Mouse (Mus musculus) intestine, embryonic 15.5 days (tissue): Measurements from ENCODE around the gene Fgf7. TPM values are rescaled to one million over a fixed set of nuclear protein-coding genes. Genes with fewer than 3 reads are reported as not detected.

Experiments
- ATAC-seq: fragments of 200-750 bp; cut with Nextera tagmentation; 2 replicates; pipeline ENCODE4 v1.8.0; 2017; ENCODE audit warnings: moderate TSS enrichment, moderate library complexity
- H3K27ac ChIP-seq: fragments of 300-500 bp; sonication (generic); 2 replicates; pipeline ENCODE4 v1.5.1; 2015; ENCODE audit warnings: mild to moderate bottlenecking, inconsistent platforms
- H3K27me3 ChIP-seq: fragments of 300-500 bp; sonication (generic); replicated peaks from 2 replicates; pipeline ENCODE4 v1.6.1; 2015; ENCODE audit warnings: inconsistent platforms
- H3K36me3 ChIP-seq: fragments of 300-500 bp; sonication (generic); 2 replicates; pipeline ENCODE4 v1.6.1; 2015; ENCODE audit warnings: inconsistent platforms
- H3K4me1 ChIP-seq: fragments of 300-500 bp; sonication (generic); replicated peaks from 2 replicates; pipeline ENCODE4 v1.6.1; 2015; ENCODE audit warnings: inconsistent platforms
- H3K4me2 ChIP-seq: fragments of 300-500 bp; sonication (generic); replicated peaks from 2 replicates; pipeline ENCODE4 v1.6.1; 2015; ENCODE audit warnings: mild to moderate bottlenecking, inconsistent platforms
- H3K4me3 ChIP-seq: fragments of 300-500 bp; sonication (generic); replicated peaks from 2 replicates; pipeline ENCODE4 v1.5.1; 2015; ENCODE audit warnings: inconsistent platforms
- H3K9ac ChIP-seq: fragments of 300-500 bp; sonication (generic); 2 replicates; pipeline ENCODE4 v1.6.1; 2015; ENCODE audit warnings: inconsistent platforms
- H3K9me3 ChIP-seq: fragments of 300-500 bp; sonication (generic); 2 replicates; pipeline ENCODE4 v1.6.1; 2016; ENCODE audit warnings: inconsistent platforms
- WGBS: fragments of 180-500 bp; shearing (Covaris S2); methylation state at CpG from one replicate; pipeline ENCODE4 v1.1.7; 2015; 5-methylcytosine and 5-hydroxymethylcytosine counted together
- polyA plus RNA-seq: library from polyadenylated mRNA; unstranded; fragments of >200 nt; fragmentation: Nextera tagmentation; extraction: Ambion mirVana; gene quantifications from 2 replicates; pipeline ENCODE4 v1.2.1, GENCODE M21; 2015

Gene Fgf7
- polyA plus RNA-seq, 1 experiment from 2014 or later: 0.38 TPM

DNA sequence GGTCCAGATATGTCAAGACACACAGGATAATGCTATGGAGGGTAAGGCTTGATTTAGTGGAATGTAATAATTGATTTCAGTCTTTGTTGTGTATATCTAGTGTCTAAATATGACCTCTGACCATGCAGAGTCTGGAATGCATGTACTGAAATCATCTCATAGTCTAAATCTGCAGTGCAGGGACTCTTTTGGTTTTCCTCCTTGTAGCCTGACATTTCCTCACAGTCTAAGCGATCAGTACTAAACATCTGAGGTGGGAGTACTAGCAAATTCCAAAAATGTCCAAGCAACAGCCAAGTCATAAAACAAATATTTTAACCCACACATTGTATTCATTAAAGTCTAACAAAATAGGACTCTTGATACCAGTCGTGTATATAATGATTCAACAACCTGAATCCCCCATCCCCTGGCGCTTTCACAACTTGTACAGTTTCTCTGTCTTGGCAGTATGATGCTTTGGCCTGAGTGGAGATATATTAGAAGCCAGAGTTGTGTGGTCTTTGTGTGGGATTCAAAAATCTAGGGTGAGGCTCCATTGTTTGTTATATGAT, 30.9 kb downstream of the Fgf7 start:
- no peaks in the 10 kb centered on the region for H3K4me1 ChIP-seq
- H3K4me3 ChIP-seq: no peak overlapping the region
- H3K27ac ChIP-seq: no peak overlapping the region
- H3K27me3 ChIP-seq: no peaks in the 10 kb centered on the region
- WGBS: 80% methylated on average over 3 of the region's 3 CpGs
- no peak overlapping the region for H3K4me2 ChIP-seq
- ATAC-seq: no peak
- H3K9ac ChIP-seq: no peak overlapping the region
- H3K36me3 ChIP-seq: no peaks in the 10 kb centered on the region
- no peaks in the 10 kb centered on the region for H3K9me3 ChIP-seq

- 63% methylated on average over 1 of the region's 1 CpGs for WGBS
- Histone ChIP-seq H3K4me3 (no peak overlapping the region), H3K9ac (no peak overlapping the region), H3K4me1 (no peaks in the 10 kb centered on the region), H3K27me3 (no peaks in the 10 kb centered on the region), H3K36me3 (no peaks in the 10 kb centered on the region), H3K27ac (no peak overlapping the region), H3K4me2 (no peak overlapping the region), H3K9me3 (no peaks in the 10 kb centered on the region)
- no peak for ATAC-seq
Observed at GRCm38 (mm10) chr2:126069740-126070139, 35.3 kb downstream of the Fgf7 start.

- WGBS: 79% methylated on average over 4 of the region's 4 CpGs
- Histone ChIP-seq H3K4me1 (no peaks in the 10 kb centered on the region), H3K36me3 (no peaks in the 10 kb centered on the region), H3K4me3 (no peak overlapping the region), H3K4me2 (no peak overlapping the region), H3K9me3 (no peaks in the 10 kb centered on the region), H3K9ac (no peak overlapping the region), H3K27me3 (no peaks in the 10 kb centered on the region), H3K27ac (no peak overlapping the region)
- no peak for ATAC-seq
Observed at GRCm38 (mm10) chr2:126073744-126074143, 39.3 kb downstream of the Fgf7 start.

DNA sequence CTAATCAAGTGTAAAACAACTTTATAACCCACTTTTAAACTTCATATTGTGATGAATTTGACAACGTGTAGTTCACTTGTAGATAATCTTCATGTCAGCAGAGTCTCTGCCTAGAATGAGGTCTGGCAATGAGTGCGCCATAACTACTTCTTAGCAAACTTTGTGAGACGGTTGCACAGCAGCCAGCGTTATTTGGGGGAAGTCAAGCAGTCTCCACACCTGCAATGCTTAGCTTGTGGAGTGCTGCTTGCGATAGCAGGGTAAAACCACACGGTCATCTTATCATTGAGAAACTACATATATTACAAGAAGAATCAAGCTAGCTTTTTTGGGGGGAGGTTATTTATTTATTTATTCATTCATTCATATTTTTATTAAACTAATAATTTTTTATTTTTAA, 42.0 kb downstream of the Fgf7 start:
- Histone ChIP-seq H3K9me3 (no peaks in the 10 kb centered on the region), H3K9ac (no peak overlapping the region), H3K4me2 (no peak overlapping the region), H3K27ac (no peak overlapping the region), H3K4me1 (no peaks in the 10 kb centered on the region), H3K27me3 (no peaks in the 10 kb centered on the region), H3K4me3 (no peak overlapping the region), H3K36me3 (no peaks in the 10 kb centered on the region)
- 90% methylated on average over 6 of the region's 6 CpGs for WGBS
- ATAC-seq: no peak

- Histone ChIP-seq H3K4me2 (no peak overlapping the region), H3K36me3 (no peaks in the 10 kb centered on the region), H3K4me3 (no peak overlapping the region), H3K9me3 (no peaks in the 10 kb centered on the region), H3K27me3 (no peaks in the 10 kb centered on the region), H3K9ac (no peak overlapping the region), H3K4me1 (no peaks in the 10 kb centered on the region), H3K27ac (no peak overlapping the region)
- 72% methylated on average over 2 of the region's 2 CpGs for WGBS
- ATAC-seq: no peak
Observed at GRCm38 (mm10) chr2:126079086-126079485, 44.6 kb downstream of the Fgf7 start.

GRCm38 (mm10) chr2:126084326-126084725, 49.9 kb downstream of the Fgf7 start:
- Histone ChIP-seq H3K27me3 (no peaks in the 10 kb centered on the region), H3K4me2 (no peak overlapping the region), H3K9me3 (no peaks in the 10 kb centered on the region), H3K9ac (no peak overlapping the region), H3K4me3 (no peak overlapping the region), H3K36me3 (no peaks in the 10 kb centered on the region), H3K27ac (no peak overlapping the region), H3K4me1 (no peaks in the 10 kb centered on the region)
- WGBS: 71% methylated on average over 3 of the region's 3 CpGs
- ATAC-seq: no peak

DNA sequence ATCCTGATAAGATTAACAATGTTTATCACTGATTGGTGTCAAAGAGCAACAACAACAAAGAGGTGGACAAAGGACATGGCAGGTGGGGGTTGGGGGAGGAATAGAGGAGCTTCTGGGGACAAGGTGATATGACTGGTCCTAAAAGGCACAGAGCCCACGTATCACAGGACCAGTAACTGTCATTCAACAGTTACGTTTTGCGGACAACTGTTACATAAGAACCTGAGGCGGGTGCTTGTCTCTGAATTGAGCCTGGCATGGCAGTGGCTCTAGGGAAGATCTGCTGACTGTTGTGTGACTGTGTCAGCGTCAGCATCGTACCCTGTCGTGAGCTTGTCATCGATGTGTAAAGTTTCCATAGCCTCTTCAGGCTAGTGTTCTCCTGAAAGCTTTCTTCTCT, 51.7 kb downstream of the Fgf7 start:
- 80% methylated on average over 8 of the region's 8 CpGs for WGBS
- no peak overlapping the region for H3K27ac ChIP-seq

GRCm38 (mm10) chr2:126090432-126090831, 56.0 kb downstream of the Fgf7 start:
- no peak overlapping the region for H3K27ac ChIP-seq
- no peak for ATAC-seq

More for the DNA sequence above, 51.7 kb downstream of the Fgf7 start:
- no peaks in the 10 kb centered on the region for H3K4me1 ChIP-seq
- no peak overlapping the region for H3K4me2 ChIP-seq
- H3K9ac ChIP-seq: no peak overlapping the region
- no peaks in the 10 kb centered on the region for H3K36me3 ChIP-seq
- no peak for ATAC-seq
- no peak overlapping the region for H3K4me3 ChIP-seq
- no peaks in the 10 kb centered on the region for H3K9me3 ChIP-seq
- H3K27me3 ChIP-seq: no peaks in the 10 kb centered on the region

DNA sequence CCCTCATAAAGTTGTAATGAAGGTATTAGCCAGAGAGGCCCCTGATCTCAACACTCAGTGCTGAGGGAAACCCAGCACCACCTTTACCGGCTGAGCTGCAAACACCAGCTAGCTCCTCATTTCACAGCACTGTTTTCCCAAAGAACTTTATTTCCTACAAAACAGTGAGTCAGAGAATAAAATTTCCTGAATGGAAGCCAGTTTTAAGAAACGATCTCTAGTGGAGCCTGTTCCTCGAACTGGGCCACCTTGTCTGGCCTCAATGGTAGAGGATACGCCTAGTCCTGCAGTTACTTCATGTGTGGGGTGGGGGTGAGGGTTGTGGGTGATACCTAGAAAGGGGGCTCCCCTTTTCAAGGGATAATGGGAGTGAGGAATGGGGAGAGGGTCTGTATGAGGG, 60.2 kb downstream of the Fgf7 start:
- no peak overlapping the region for H3K4me2 ChIP-seq
- H3K9ac ChIP-seq: no peak overlapping the region
- no peak overlapping the region for H3K4me3 ChIP-seq
- H3K27ac ChIP-seq: no peak overlapping the region
- H3K4me1 ChIP-seq: no peaks in the 10 kb centered on the region
- no peaks in the 10 kb centered on the region for H3K36me3 ChIP-seq
- no peaks in the 10 kb centered on the region for H3K27me3 ChIP-seq
- no peaks in the 10 kb centered on the region for H3K9me3 ChIP-seq
- 87% methylated on average over 4 of the region's 4 CpGs for WGBS
- no peak for ATAC-seq

More at GRCm38 (mm10) chr2:126090432-126090831, 56.0 kb downstream of the Fgf7 start:
- no peaks in the 10 kb centered on the region for H3K9me3 ChIP-seq
- no peak overlapping the region for H3K4me3 ChIP-seq
- H3K4me2 ChIP-seq: no peak overlapping the region
- H3K9ac ChIP-seq: no peak overlapping the region
- WGBS: 74% methylated on average over 5 of the region's 5 CpGs
- H3K4me1 ChIP-seq: no peaks in the 10 kb centered on the region
- no peaks in the 10 kb centered on the region for H3K27me3 ChIP-seq
- H3K36me3 ChIP-seq: no peaks in the 10 kb centered on the region

Other genes starting within 250 kb of the Fgf7 start
- 63.0 and 63.7 TPM in 2 replicates for gene Galk2, start 175.5 kb upstream of the Fgf7 start, polyA plus RNA-seq
- gene Cops2, start 175.5 kb upstream of the Fgf7 start, polyA plus RNA-seq: 59.5 and 69.9 TPM in 2 replicates
- not detected in 2 replicates for gene Fam227b, start 117.3 kb downstream of the Fgf7 start, polyA plus RNA-seq
- 26.7 and 27.0 TPM in 2 replicates for gene Dtwd1, start 117.5 kb downstream of the Fgf7 start, polyA plus RNA-seq
- gene Gm17555, start 180.4 kb downstream of the Fgf7 start, polyA plus RNA-seq: not detected in 2 replicates